ENCODE assay signal across 1 mouse cellular context in the genomic region with DNA sequence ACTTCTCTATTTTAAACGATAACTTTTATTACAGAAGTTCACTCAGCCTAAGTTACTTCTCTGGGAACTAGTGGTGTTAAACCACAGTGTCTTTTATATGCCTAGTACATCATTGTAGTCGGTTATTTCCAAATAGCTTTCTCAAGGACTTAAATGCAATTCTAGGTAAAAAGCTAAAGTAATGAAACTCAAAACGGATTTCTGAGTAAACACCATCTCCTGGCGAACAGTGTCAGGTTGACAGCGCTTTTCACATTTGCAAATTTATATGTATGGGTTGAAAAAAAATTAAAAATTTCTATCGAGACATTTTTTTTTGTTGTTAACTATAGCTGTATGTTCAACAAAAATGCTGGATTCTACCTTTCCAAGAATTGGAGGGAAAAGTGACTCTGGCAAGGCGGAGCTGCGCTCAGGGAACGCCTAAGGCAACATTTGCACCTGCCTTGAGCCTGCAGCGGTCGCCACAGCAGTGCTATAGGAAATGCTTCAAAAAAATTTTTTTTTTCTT.
TF ChIP-seq lines count a peak whose summit lies in the region.

No protein-coding gene starts in this region.

TF ChIP-seq in ES-E14, 5 proteins besides CTCF, POLR2A, EP300 and RAD21 (continued from another document):
- TF ChIP-seq ZNF384 (IDR thresholded peaks at IDR 0.05; ENCODE audit: low read depth, low read length) (no peak), CHD2 (IDR thresholded peaks at IDR 0.05; ENCODE audit: low read depth, low read length) (no peak)
TF ChIP-seq in ES-E14: peak in this region for 0.
